Mouse (Mus musculus) spleen, adult 2 months (tissue): ENCODE data around the gene Ddi2. TPM values are rescaled to one million over a fixed set of nuclear protein-coding genes. Genes with fewer than 3 reads are reported as not detected.

Source experiments
- DNase-seq, 2 experiments: peaks; one replicate each; pipeline versions ENCODE4 v3.0.0 to v3.0.0-alpha.2; 2012 to 2021; ENCODE audit warnings: low spot score in 2 of 2, low read depth in 1 of 2
- H3K27ac ChIP-seq: fragments of 200-500 bp; 2 replicates; pipeline ENCODE4 v1.5.1; 2012; ENCODE audit warnings: low read length, inconsistent platforms; ENCODE audit not compliant: insufficient read depth
- H3K27me3 ChIP-seq: fragments of 200-500 bp; 2 replicates; pipeline ENCODE4 v1.6.1; 2012; ENCODE audit warnings: mild to moderate bottlenecking, moderate library complexity, low read length, inconsistent platforms; ENCODE audit not compliant: control insufficient read depth, insufficient read depth
- H3K36me3 ChIP-seq: fragments of 200-500 bp; 2 replicates; pipeline ENCODE4 v1.6.1; 2012; ENCODE audit warnings: mild to moderate bottlenecking, low read length, inconsistent platforms; ENCODE audit not compliant: control insufficient read depth, insufficient read depth
- H3K4me1 ChIP-seq: fragments of 200-500 bp; 2 replicates; pipeline ENCODE4 v1.6.1; 2011; ENCODE audit warnings: inconsistent platforms; ENCODE audit not compliant: control insufficient read depth, insufficient read depth, insufficient read length
- H3K4me3 ChIP-seq: fragments of 200-500 bp; 2 replicates; pipeline ENCODE4 v1.5.1; 2011; ENCODE audit warnings: mild to moderate bottlenecking, inconsistent platforms; ENCODE audit not compliant: insufficient read depth, insufficient read length; ENCODE audit errors: extremely low read depth
- CTCF ChIP-seq: fragments of 200-500 bp; IDR thresholded peaks from 2 replicates; pipeline ENCODE4 v1.5.1; 2011; ENCODE audit warnings: mild to moderate bottlenecking, inconsistent platforms; ENCODE audit not compliant: insufficient read depth, insufficient read length, insufficient replicate concordance; ENCODE audit errors: extremely low read depth
- POLR2A ChIP-seq: fragments of 200-500 bp; IDR thresholded peaks from 2 replicates; pipeline ENCODE4 v1.6.1; 2011; ENCODE audit warnings: low read depth, low read length, inconsistent platforms
- WGBS: fragments of 180-500 bp; shearing (Covaris S2); methylation state at CpG from one replicate; pipeline ENCODE4 v1.1.7; 2018; 5-methylcytosine and 5-hydroxymethylcytosine counted together
- polyA plus RNA-seq: library from polyadenylated mRNA; depleted of rRNA; stranded (reverse); fragments of >200 nt; gene quantifications from 2 replicates; pipeline ENCODE4 v1.2.3, GENCODE M21; 2012

The Ddi2 gene
- polyA plus RNA-seq, 1 experiment = 8.7 TPM

- WGBS = 27% methylated on average over 6 of the region's 6 CpGs
- no peak overlapping the region for H3K4me3 ChIP-seq
- no peaks in the 10 kb centered on the region for H3K27me3 ChIP-seq
- H3K36me3 ChIP-seq = no peaks in the 10 kb centered on the region
- peaks cover 18% of the 10 kb centered on the region; the same call in 1 of the 2 replicates for H3K4me1 ChIP-seq
- no peak for DNase-seq
- H3K27ac ChIP-seq = 0 out of 2 replicates have a peak overlapping the region, but pooled peaks have one; percentile 30
- TF ChIP-seq CTCF (no peak), POLR2A (no peak)
Measured at GRCm38 (mm10) chr4:141720761-141721523, 2.3 kb downstream of the Ddi2 start.

GRCm38 (mm10) chr4:141719304-141719703 lies 3.9 kb downstream of the Ddi2 start:
- TF ChIP-seq POLR2A = no peak
- no peak for TF ChIP-seq CTCF
- Histone ChIP-seq H3K4me1 (peaks cover 23% of the 10 kb centered on the region; the same call in 1 of the 2 replicates), H3K4me3 (no peak overlapping the region), H3K27me3 (no peaks in the 10 kb centered on the region), H3K36me3 (no peaks in the 10 kb centered on the region), H3K27ac (0 out of 2 replicates have a peak overlapping the region, but pooled peaks have one; percentile 33)
- WGBS = 88% methylated on average over 1 of the region's 1 CpGs
- DNase-seq = no peak

- 88% methylated on average over 4 of the region's 4 CpGs for WGBS
- no peak for DNase-seq
- peaks cover 29% of the 10 kb centered on the region; the same call in 1 of the 2 replicates for H3K4me1 ChIP-seq
- H3K36me3 ChIP-seq = peaks cover 5% of the 10 kb centered on the region
- H3K27ac ChIP-seq = no peak overlapping the region
- no peak for TF ChIP-seq POLR2A
- no peak for TF ChIP-seq CTCF
- H3K4me3 ChIP-seq = no peak overlapping the region
- no peaks in the 10 kb centered on the region for H3K27me3 ChIP-seq
Measured at GRCm38 (mm10) chr4:141717633-141718032, 5.6 kb downstream of the Ddi2 start.

- peaks cover 27% of the 10 kb centered on the region; the same call in 1 of the 2 replicates for H3K4me1 ChIP-seq
- H3K27ac ChIP-seq = no peak overlapping the region
- no peak overlapping the region for H3K4me3 ChIP-seq
- DNase-seq = no peak
- WGBS = 85% methylated on average over 2 of the region's 2 CpGs
- TF ChIP-seq CTCF (no peak), POLR2A (no peak)
- no peaks in the 10 kb centered on the region for H3K27me3 ChIP-seq
- H3K36me3 ChIP-seq = peaks cover 11% of the 10 kb centered on the region
Measured at GRCm38 (mm10) chr4:141715027-141715426, 8.2 kb downstream of the Ddi2 start.

GRCm38 (mm10) chr4:141713598-141714142 lies 9.5 kb downstream of the Ddi2 start:
- DNase-seq = no peak
- Histone ChIP-seq H3K4me1 (peaks cover 23% of the 10 kb centered on the region; the same call in 1 of the 2 replicates), H3K36me3 (peaks cover 16% of the 10 kb centered on the region), H3K4me3 (no peak overlapping the region), H3K27me3 (no peaks in the 10 kb centered on the region), H3K27ac (peak overlapping the region; percentile 49; the same call in 1 of the 2 replicates)
- WGBS = 33% methylated on average over 5 of the region's 5 CpGs
- TF ChIP-seq POLR2A = no peak
- no peak for TF ChIP-seq CTCF

GRCm38 (mm10) chr4:141711250-141711649 lies 12.0 kb downstream of the Ddi2 start:
- no peaks in the 10 kb centered on the region for H3K27me3 ChIP-seq
- DNase-seq = no peak
- H3K4me1 ChIP-seq = peaks cover 16% of the 10 kb centered on the region; the same call in 1 of the 2 replicates
- TF ChIP-seq CTCF (no peak), POLR2A (no peak)
- no peak overlapping the region for H3K27ac ChIP-seq
- H3K36me3 ChIP-seq = peaks cover 32% of the 10 kb centered on the region
- 95% methylated on average over 1 of the region's 1 CpGs for WGBS
- no peak overlapping the region for H3K4me3 ChIP-seq
